Mouse (Mus musculus): ENCODE measurements at regions not wholly inside any gene's neighbourhood (a gene's known extent, or its start where the extent isn't known, plus 50 kb on each side); places are given as distances from the start of the nearest gene placed in this dataset.

GRCm38 (mm10) chr5:47115882-47116281 lies 867.1 kb upstream of the Slit2 start:
- ATAC-seq: no peak
- 48% methylated on average over 5 of the region's 5 CpGs for WGBS
- no peaks in the 10 kb centered on the region for H3K36me3 ChIP-seq (ENCODE audit: control insufficient read depth, insufficient read depth)

GRCm38 (mm10) chr5:47095703-47096102 lies 887.2 kb upstream of the Slit2 start:
- Histone ChIP-seq H3K27me3 (replicated peaks; ENCODE audit: control insufficient read depth, insufficient read depth, low read length) (no peaks in the 10 kb centered on the region), H3K27ac (ENCODE audit: low read depth, low read length) (no peak overlapping the region), H3K36me3 (ENCODE audit: control insufficient read depth, insufficient read depth) (no peaks in the 10 kb centered on the region), H3K4me1 (replicated peaks; ENCODE audit: control insufficient read depth, insufficient read depth, low read length) (no peaks in the 10 kb centered on the region), H3K9ac (ENCODE audit: low read depth, low read length) (no peak overlapping the region), H3K4me2 (replicated peaks; ENCODE audit: low read depth) (no peak overlapping the region), H3K4me3 (ENCODE audit: low read depth, low read length) (no peak overlapping the region), H3K9me3 (ENCODE audit: control insufficient read depth) (no peaks in the 10 kb centered on the region)
- TF ChIP-seq CTCF (IDR thresholded peaks at IDR 0.05; ENCODE audit: low read depth): no peak
- no peak for ATAC-seq

More at GRCm38 (mm10) chr5:47115882-47116281, 867.1 kb upstream of the Slit2 start:
- Histone ChIP-seq H3K27me3 (replicated peaks; ENCODE audit: control insufficient read depth, insufficient read depth, low read length) (no peaks in the 10 kb centered on the region), H3K9ac (ENCODE audit: low read depth, low read length) (no peak overlapping the region), H3K27ac (ENCODE audit: low read depth, low read length) (no peak overlapping the region), H3K4me3 (ENCODE audit: low read depth, low read length) (no peak overlapping the region), H3K4me1 (replicated peaks; ENCODE audit: control insufficient read depth, insufficient read depth, low read length) (no peaks in the 10 kb centered on the region), H3K4me2 (replicated peaks; ENCODE audit: low read depth) (no peak overlapping the region), H3K9me3 (ENCODE audit: control insufficient read depth) (no peaks in the 10 kb centered on the region)
- TF ChIP-seq CTCF (IDR thresholded peaks at IDR 0.05; ENCODE audit: low read depth): no peak

GRCm38 (mm10) chr5:47052942-47053341 lies 930.0 kb upstream of the Slit2 start:
- Histone ChIP-seq H3K4me1 (replicated peaks; ENCODE audit: control insufficient read depth, insufficient read depth, low read length) (no peaks in the 10 kb centered on the region), H3K4me2 (replicated peaks; ENCODE audit: low read depth) (no peak overlapping the region), H3K27me3 (replicated peaks; ENCODE audit: control insufficient read depth, insufficient read depth, low read length) (no peaks in the 10 kb centered on the region), H3K4me3 (ENCODE audit: low read depth, low read length) (no peak overlapping the region), H3K9ac (ENCODE audit: low read depth, low read length) (no peak overlapping the region), H3K27ac (ENCODE audit: low read depth, low read length) (no peak overlapping the region), H3K9me3 (ENCODE audit: control insufficient read depth) (no peaks in the 10 kb centered on the region), H3K36me3 (ENCODE audit: control insufficient read depth, insufficient read depth) (no peaks in the 10 kb centered on the region)
- ATAC-seq: no peak
- no peak for TF ChIP-seq CTCF (IDR thresholded peaks at IDR 0.05; ENCODE audit: low read depth)
- 65% methylated on average over 3 of the region's 3 CpGs for WGBS

- 33% methylated on average over 1 of the region's 1 CpGs for WGBS
- Histone ChIP-seq H3K4me1 (replicated peaks; ENCODE audit: control insufficient read depth, insufficient read depth, low read length) (no peaks in the 10 kb centered on the region), H3K4me2 (replicated peaks; ENCODE audit: low read depth) (no peak overlapping the region), H3K4me3 (ENCODE audit: low read depth, low read length) (no peak overlapping the region), H3K36me3 (ENCODE audit: control insufficient read depth, insufficient read depth) (no peaks in the 10 kb centered on the region), H3K9ac (ENCODE audit: low read depth, low read length) (no peak overlapping the region), H3K27ac (ENCODE audit: low read depth, low read length) (no peak overlapping the region), H3K9me3 (ENCODE audit: control insufficient read depth) (no peaks in the 10 kb centered on the region), H3K27me3 (replicated peaks; ENCODE audit: control insufficient read depth, insufficient read depth, low read length) (no peaks in the 10 kb centered on the region)
- no peak for ATAC-seq
- TF ChIP-seq CTCF (IDR thresholded peaks at IDR 0.05; ENCODE audit: low read depth): peak; percentile 45
Measured at GRCm38 (mm10) chr5:47036752-47037151, 946.2 kb upstream of the Slit2 start.

- Histone ChIP-seq H3K4me2 (replicated peaks; ENCODE audit: low read depth) (no peak overlapping the region), H3K4me3 (ENCODE audit: low read depth, low read length) (no peak overlapping the region), H3K4me1 (replicated peaks; ENCODE audit: control insufficient read depth, insufficient read depth, low read length) (no peaks in the 10 kb centered on the region), H3K9me3 (ENCODE audit: control insufficient read depth) (no peaks in the 10 kb centered on the region), H3K9ac (ENCODE audit: low read depth, low read length) (no peak overlapping the region), H3K27me3 (replicated peaks; ENCODE audit: control insufficient read depth, insufficient read depth, low read length) (no peaks in the 10 kb centered on the region), H3K36me3 (ENCODE audit: control insufficient read depth, insufficient read depth) (no peaks in the 10 kb centered on the region), H3K27ac (ENCODE audit: low read depth, low read length) (no peak overlapping the region)
- TF ChIP-seq CTCF (IDR thresholded peaks at IDR 0.05; ENCODE audit: low read depth): no peak
- ATAC-seq: no peak
- WGBS: 39% methylated on average over 7 of the region's 7 CpGs
Measured at GRCm38 (mm10) chr5:47034021-47034420, 948.9 kb upstream of the Slit2 start.

- H3K4me1 ChIP-seq (replicated peaks; ENCODE audit: control insufficient read depth, insufficient read depth, low read length): no peaks in the 10 kb centered on the region
- no peaks in the 10 kb centered on the region for H3K9me3 ChIP-seq (ENCODE audit: control insufficient read depth)
- no peaks in the 10 kb centered on the region for H3K27me3 ChIP-seq (replicated peaks; ENCODE audit: control insufficient read depth, insufficient read depth, low read length)
- TF ChIP-seq CTCF (IDR thresholded peaks at IDR 0.05; ENCODE audit: low read depth): peak; percentile 79
- H3K4me3 ChIP-seq (ENCODE audit: low read depth, low read length): no peak overlapping the region
- H3K4me2 ChIP-seq (replicated peaks; ENCODE audit: low read depth): no peak overlapping the region
- no peaks in the 10 kb centered on the region for H3K36me3 ChIP-seq (ENCODE audit: control insufficient read depth, insufficient read depth)
- ATAC-seq: no peak
- H3K27ac ChIP-seq (ENCODE audit: low read depth, low read length): no peak overlapping the region
- H3K9ac ChIP-seq (ENCODE audit: low read depth, low read length): no peak overlapping the region
Measured at GRCm38 (mm10) chr5:47014351-47014750, 968.6 kb upstream of the Slit2 start.

- no peak for ATAC-seq
- Histone ChIP-seq H3K27me3 (replicated peaks; ENCODE audit: control insufficient read depth, insufficient read depth, low read length) (no peaks in the 10 kb centered on the region), H3K9me3 (ENCODE audit: control insufficient read depth) (no peaks in the 10 kb centered on the region), H3K4me2 (replicated peaks; ENCODE audit: low read depth) (no peak overlapping the region), H3K9ac (ENCODE audit: low read depth, low read length) (no peak overlapping the region), H3K4me3 (ENCODE audit: low read depth, low read length) (no peak overlapping the region), H3K4me1 (replicated peaks; ENCODE audit: control insufficient read depth, insufficient read depth, low read length) (no peaks in the 10 kb centered on the region), H3K27ac (ENCODE audit: low read depth, low read length) (no peak overlapping the region), H3K36me3 (ENCODE audit: control insufficient read depth, insufficient read depth) (no peaks in the 10 kb centered on the region)
- 46% methylated on average over 4 of the region's 4 CpGs for WGBS
- no peak for TF ChIP-seq CTCF (IDR thresholded peaks at IDR 0.05; ENCODE audit: low read depth)
Measured at GRCm38 (mm10) chr5:46992557-46992956, 990.4 kb upstream of the Slit2 start.

All from intestine, postnatal 0 days (tissue).